Mouse (Mus musculus) erythroblast, adult 5-6 weeks (primary cell): ENCODE data around the gene Lingo3. TPM values are rescaled to one million over a fixed set of nuclear protein-coding genes. Genes with fewer than 3 reads are reported as not detected.

Experiments
- ATAC-seq: replicated peaks from 2 replicates; pipeline ENCODE4 v1.8.0; 2016; ENCODE audit warnings: moderate number of reproducible peaks, mild to moderate bottlenecking, moderate TSS enrichment, inconsistent platforms; ENCODE audit not compliant: poor library complexity, low FRiP score, severe bottlenecking
- total RNA-seq, 2 experiments: library from RNA; stranded (forward) in 1 of 2; stranded (reverse) in 1 of 2; fragments of 150-400 nt in 1 of 2; fragments of 200-764, 138-1000 nt in 1 of 2; gene quantifications; 2 replicates each; pipeline versions ENCODE4 v1.2.3 to v1.2.4; 2015 to 2017; ENCODE audit warnings: low replicate concordance in 2 of 2

Lingo3 gene
- total RNA-seq (2015; ENCODE audit: low replicate concordance) (not detected in 2 replicates), total RNA-seq (2017; ENCODE audit: low replicate concordance) (not detected in 2 replicates)

GRCm38 (mm10) chr10:80843931-80844547, at the start of gene Lingo3:
TSS of gene Lingo3 (minus strand) at chr10:80844039.
- ATAC-seq, result no peak

DNA sequence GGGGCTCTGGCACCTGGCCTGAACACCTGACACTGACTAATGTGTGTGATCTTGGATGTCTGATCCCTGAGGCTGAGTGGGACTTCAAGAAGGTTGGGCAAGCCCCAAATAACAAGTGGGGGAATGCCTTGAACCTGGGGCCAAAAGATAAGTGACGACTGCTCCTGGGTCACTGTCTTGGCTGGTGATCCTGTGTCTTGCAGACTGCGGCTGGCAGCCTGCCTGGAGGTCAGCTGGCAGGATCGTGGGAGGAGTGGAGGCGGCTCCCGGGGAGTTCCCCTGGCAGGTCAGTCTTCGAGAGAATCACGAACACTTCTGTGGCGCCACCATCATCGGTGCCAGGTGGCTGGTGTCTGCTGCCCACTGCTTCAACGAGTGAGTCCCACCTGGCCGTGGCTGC, 43.3 kb upstream of the Lingo3 start:
- peak; percentile 41; the same call in 1 of the 2 replicates for ATAC-seq

- peak; percentile 53 for ATAC-seq
Measured at GRCm38 (mm10) chr10:80881301-80881700, 37.5 kb upstream of the Lingo3 start.

DNA sequence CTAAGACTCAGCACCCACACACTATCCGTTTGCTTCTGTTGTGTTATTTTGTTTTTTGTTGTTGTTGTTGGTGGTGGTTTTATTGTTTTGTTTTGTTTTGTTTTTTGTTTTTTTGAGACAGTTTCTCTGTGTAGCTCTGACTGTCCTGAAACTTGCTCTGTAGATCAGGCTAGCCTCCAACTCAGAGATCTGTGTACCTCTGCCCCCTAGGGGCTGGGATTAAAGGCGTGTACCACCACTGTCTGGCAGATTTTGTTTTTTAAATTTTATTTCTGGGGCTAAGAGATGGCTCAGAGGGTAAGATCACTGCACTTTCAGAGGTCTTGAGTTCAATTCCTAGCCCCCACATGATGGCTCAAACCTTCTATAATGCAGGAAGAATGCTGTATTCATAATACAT, 37.1 kb upstream of the Lingo3 start:
- ATAC-seq, result no peak

DNA sequence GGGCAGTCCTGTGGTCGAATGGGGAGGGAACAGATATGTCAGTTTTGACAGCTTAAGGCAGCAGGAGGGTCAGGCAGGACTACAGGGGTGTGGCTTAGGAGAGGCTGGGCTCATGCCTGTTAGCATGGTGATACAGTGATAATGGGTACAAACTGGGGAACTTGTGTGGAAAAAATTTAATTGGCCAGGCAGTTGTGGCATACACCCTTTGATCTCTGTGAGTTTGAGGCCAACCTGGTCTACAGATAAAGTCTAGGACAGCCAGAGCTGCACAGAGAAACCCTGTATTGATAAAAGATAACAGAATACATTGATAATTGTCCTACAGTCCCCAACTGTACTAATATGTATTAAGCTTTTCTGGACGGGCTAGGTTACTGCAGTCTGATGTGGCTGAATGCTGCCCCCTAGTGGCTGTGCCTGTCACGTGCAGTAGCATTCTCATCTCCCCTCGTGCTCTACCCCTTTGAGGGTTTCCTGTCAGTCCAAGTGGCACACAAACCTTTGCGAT, 36.3 kb upstream of the Lingo3 start:
- peak; percentile 72 for ATAC-seq

DNA sequence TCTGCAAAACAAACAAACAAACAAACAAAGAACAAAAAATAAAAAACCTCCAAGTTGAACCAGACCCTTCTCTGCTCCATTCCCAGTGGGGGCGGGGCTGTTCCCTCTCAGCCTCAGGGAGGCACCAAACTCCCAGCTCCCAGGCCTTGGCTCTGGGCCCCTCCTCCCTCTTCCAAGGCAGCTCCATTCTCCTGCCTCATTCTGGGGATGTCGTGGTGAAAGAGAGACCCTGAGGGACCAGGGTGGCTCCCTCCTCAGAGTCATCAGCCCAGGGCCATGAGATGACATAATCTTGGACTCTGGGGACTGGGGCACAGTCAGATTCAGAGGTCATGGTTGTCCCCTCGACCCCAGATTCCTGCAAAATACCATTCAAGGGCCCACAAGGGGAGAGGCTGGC, 32.8 kb upstream of the Lingo3 start:
- no peak for ATAC-seq

DNA sequence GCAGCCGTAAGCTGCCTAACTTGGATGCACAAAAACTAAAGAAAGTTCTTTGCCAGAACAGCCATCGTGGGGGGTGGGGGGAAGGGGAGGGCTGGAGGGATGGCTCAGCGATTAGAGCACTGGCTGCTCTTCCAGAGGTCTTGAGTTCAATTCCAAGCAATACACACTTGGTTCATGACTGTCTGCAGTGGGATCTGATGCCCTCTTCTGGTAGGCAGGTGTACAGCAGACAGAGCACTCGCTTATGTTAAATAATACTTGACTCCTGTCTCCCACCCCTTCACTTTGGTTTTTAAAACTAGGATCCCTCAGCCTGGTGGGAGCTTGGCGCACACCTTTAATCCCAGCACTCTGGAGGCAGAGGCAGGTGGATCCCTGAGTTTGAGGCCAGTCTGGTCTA, 32.2 kb upstream of the Lingo3 start:
- ATAC-seq, result peak; percentile 45; the same call in 1 of the 2 replicates

DNA sequence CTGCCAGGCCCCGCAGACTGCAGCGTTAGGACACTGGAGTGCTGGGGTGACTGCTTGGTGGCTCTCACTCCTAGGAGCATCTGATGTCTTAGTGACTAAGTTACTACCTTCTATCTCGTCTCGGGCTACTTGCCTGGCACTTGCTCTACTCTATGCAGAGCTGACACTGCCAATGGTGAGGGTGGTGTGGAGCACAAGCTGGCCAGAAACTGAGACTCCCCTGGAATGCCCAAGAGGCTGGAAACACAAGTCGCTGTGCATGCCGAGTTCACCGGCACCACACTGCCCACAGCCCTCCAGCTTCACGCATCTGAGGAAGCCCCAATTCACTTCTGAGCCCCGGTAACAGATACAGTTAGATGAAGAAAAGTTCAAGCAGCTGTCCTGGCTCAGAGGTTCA, 30.2 kb upstream of the Lingo3 start:
- ATAC-seq, result no peak

DNA sequence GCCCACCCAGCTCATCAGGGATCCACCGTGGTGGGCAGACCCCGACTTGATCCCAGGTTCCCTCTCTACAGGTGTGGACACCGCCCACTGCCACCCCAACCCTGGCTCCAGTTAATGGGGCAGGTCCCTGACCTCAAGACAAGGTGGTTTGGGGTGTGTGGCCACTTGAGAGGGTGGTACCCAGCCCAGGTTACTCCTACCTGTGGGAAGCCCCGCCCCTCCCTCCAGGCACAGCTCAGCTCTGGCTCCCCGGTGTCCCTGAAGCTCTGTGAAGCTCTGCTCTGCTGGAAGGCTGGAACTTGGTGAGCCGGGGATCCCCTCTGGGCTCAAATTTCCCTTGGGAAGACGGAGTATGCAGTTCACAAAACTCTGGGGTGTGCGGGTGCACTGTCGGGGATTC, 27.7 kb upstream of the Lingo3 start, which contains the start of gene Tmprss9:
Gene Tmprss9, plus strand, starts transcription at position 268 of the 400 bp plus-strand sequence.
- ATAC-seq, result peak; percentile 25

GRCm38 (mm10) chr10:80870993-80871392, 27.2 kb upstream of the Lingo3 start:
- ATAC-seq, result no peak

DNA sequence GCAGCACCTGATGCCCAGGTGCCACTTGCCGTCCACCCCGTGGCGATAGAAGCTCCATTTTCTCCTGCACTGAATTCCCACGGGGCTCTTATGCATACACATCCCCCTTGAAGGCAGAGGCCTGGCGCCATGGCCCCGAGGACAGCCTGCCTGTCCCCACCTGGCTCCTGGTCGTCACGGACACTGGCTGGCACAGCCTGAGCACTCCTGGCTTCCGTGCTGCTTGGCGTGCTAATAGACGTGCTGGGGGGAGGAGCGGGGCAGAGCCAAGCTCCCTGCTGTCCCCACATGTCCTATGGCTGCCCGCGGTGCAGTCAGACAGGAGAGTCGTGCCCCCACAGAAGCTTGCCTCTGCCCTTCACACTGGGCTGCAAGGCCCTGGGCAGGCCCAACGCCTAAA, 20.6 kb upstream of the Lingo3 start:
- no peak for ATAC-seq

DNA sequence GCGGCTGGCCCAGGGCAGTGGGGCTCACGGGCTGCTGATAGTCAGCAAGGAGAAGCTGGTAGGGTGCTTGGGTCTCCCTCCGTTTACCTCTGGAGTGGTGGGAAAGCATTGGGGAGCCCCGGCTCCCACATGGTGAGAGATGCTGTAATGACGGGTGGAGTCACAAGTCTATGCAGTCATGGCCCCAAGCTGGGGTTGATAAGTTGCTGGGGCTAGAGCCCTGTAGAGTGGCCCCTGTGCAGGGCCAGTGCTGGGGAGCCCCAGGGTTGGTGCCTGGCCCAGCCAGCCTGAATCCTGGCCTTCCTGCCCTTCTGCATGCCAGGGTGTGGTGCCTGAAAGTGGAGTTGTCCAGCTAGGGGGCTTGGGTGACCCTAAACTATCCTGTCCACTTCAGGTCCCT, 18.5 kb upstream of the Lingo3 start:
- ATAC-seq, result no peak

GRCm38 (mm10) chr10:80858350-80858935, 14.6 kb upstream of the Lingo3 start:
- peak; percentile 57 for ATAC-seq

- peak; percentile 35 for ATAC-seq
Measured at GRCm38 (mm10) chr10:80857848-80858247, 14.0 kb upstream of the Lingo3 start.

GRCm38 (mm10) chr10:80857386-80857785, 13.5 kb upstream of the Lingo3 start:
- no peak for ATAC-seq

DNA sequence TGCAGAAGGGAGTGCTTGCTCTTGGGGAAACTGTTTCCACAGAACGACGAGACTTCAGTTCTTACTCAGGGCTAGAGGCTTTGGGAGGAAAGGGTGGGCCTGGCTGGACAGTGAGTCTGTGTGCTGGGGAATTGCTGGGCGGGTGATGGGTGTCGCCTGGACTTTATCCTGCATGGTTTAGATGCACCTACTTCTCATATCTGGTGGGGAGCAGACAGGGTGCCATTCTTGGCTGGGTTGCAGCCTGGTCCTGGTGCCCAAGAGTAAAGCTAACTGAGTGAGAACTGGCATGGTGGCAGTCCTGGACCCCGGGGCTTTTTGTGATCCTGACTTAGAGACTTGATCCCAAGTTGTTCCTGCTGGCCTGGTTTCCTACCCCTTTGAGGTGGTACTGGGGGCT, 13.1 kb upstream of the Lingo3 start:
- peak; percentile 43 for ATAC-seq

- ATAC-seq, result peak; percentile 20
Measured at GRCm38 (mm10) chr10:80856267-80856666, 12.4 kb upstream of the Lingo3 start.

GRCm38 (mm10) chr10:80855749-80856073, 11.9 kb upstream of the Lingo3 start:
- 0 out of 2 replicates have a peak, but pooled peaks have one; percentile 0 for ATAC-seq

GRCm38 (mm10) chr10:80854913-80855748, 11.3 kb upstream of the Lingo3 start, which contains the start of the genes Lsm7 and Sppl2b:
TSS of gene Lsm7 (minus strand) at chr10:80855209.
TSS of gene Sppl2b (plus strand) at chr10:80855275.
- peak; percentile 33 for ATAC-seq

DNA sequence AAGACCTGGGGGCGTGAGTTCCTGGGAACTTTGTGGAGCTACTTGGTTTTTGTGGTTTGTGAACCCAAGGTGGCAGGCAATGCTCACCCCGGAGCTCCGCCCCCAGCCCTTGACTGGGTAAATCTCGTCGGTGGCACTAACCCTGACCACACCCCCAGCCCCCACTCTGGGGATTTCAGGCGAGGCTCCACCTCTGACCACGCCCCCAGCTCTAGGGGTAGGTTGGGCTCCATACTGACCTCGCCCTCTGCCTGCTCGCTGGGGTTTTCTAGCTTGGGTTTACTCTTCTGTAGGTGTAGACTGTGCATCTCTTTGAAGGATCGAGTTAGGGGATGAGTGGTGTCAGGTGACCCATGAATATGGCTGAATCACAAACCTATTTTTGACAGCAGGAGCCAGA, 4.7 kb upstream of the Lingo3 start:
- ATAC-seq, result peak; percentile 63
